Mouse (Mus musculus) ES-Bruce4 (cell line): ENCODE measurements around the gene Prss30.

ENCODE experiments used
- CTCF ChIP-seq: IDR thresholded peaks from one replicate; pipeline ENCODE4 v1.8.1; 2011; ENCODE audit warnings: low read depth, low read length
- EP300 ChIP-seq: IDR thresholded peaks from 2 replicates; pipeline ENCODE4 v1.6.1; 2011; ENCODE audit warnings: low read depth, low read length; ENCODE audit not compliant: insufficient read depth
- POLR2A ChIP-seq: IDR thresholded peaks from one replicate; pipeline ENCODE4 v1.8.1; 2011; ENCODE audit warnings: low read length; ENCODE audit not compliant: insufficient read depth

- TF ChIP-seq POLR2A (no peak), CTCF (peak; percentile 93), EP300 (no peak)
Observed at GRCm38 (mm10) chr17:23969231-23969630, 11.1 kb downstream of the Prss30 start.
